Mouse (Mus musculus) forebrain, embryonic 16.5 days (tissue): ENCODE results near the gene Kank1. TPM values are rescaled to one million over a fixed set of nuclear protein-coding genes. Genes with fewer than 3 reads are reported as not detected.
A peak's percentile ranks its signal among the peaks of the same experiment; 100 is the strongest.
"Not testable (repeated sequence)": the region's sequence is repeated elsewhere in the genome, so short reads cannot be mapped to it uniquely, and the experiment has no call there.

ENCODE experiments used
- ATAC-seq: fragments of 200-750 bp; cut with Nextera tagmentation; 2 replicates; pipeline ENCODE4 v1.8.0; 2017; ENCODE audit warnings: mild to moderate bottlenecking, moderate library complexity
- H3K27ac ChIP-seq: fragments of 300-500 bp; sonication (generic); 2 replicates; pipeline ENCODE4 v1.5.1; 2014; ENCODE audit warnings: low read length, control low read depth
- H3K27me3 ChIP-seq: fragments of 300-500 bp; sonication (generic); replicated peaks from 2 replicates; pipeline ENCODE4 v1.6.1; 2014; ENCODE audit warnings: low read length; ENCODE audit not compliant: control insufficient read depth, insufficient read depth
- H3K36me3 ChIP-seq: fragments of 300-500 bp; sonication (generic); 2 replicates; pipeline ENCODE4 v1.6.1; 2014; ENCODE audit not compliant: control insufficient read depth, insufficient read depth
- H3K4me1 ChIP-seq: fragments of 300-500 bp; sonication (generic); replicated peaks from 2 replicates; pipeline ENCODE4 v1.6.1; 2014; ENCODE audit warnings: low read length; ENCODE audit not compliant: control insufficient read depth, insufficient read depth
- H3K4me2 ChIP-seq: fragments of 300-500 bp; sonication (generic); 2 replicates; pipeline ENCODE4 v1.6.1; 2014; ENCODE audit warnings: mild to moderate bottlenecking, low read length, control low read depth
- H3K4me3 ChIP-seq: fragments of 300-500 bp; sonication (generic); replicated peaks from 2 replicates; pipeline ENCODE4 v1.5.1; 2014; ENCODE audit warnings: mild to moderate bottlenecking, low read length, control low read depth
- H3K9ac ChIP-seq: fragments of 300-500 bp; sonication (generic); replicated peaks from 2 replicates; pipeline ENCODE4 v1.6.1; 2014; ENCODE audit warnings: low read depth, low read length, control low read depth
- H3K9me3 ChIP-seq: fragments of 300-500 bp; sonication (generic); 2 replicates; pipeline ENCODE4 v1.6.1; 2016; ENCODE audit warnings: low read length; ENCODE audit not compliant: control insufficient read depth
- WGBS: fragments of 180-500 bp; shearing (Covaris S2); extraction: QIAGEN DNeasy Blood & Tissue Kit; methylation state at CpG from one replicate; pipeline ENCODE4 v1.1.7; 2014; 5-methylcytosine and 5-hydroxymethylcytosine counted together
- polyA plus RNA-seq: library from polyadenylated mRNA; unstranded; fragments of >200 nt; fragmentation: Nextera tagmentation; extraction: Ambion mirVana; gene quantifications from 2 replicates; pipeline ENCODE4 v1.2.1, GENCODE M21; 2015

Kank1 gene
- polyA plus RNA-seq, 1 experiment from 2014 or later: 4.8 TPM

- H3K36me3 ChIP-seq: no peaks in the 10 kb centered on the region
- peak overlapping the region; percentile 11; the same call in 1 of the 2 replicates for H3K4me3 ChIP-seq
- H3K9ac ChIP-seq: no peak overlapping the region
- 33% methylated on average over 20 of the region's 20 CpGs for WGBS
- peak overlapping the region; percentile 44 for H3K4me2 ChIP-seq
- 0 out of 2 replicates have a peak, but pooled peaks cover 2% of the 10 kb centered on the region for H3K4me1 ChIP-seq
- no peak overlapping the region for H3K27ac ChIP-seq
- no peaks in the 10 kb centered on the region for H3K27me3 ChIP-seq
- H3K9me3 ChIP-seq: 0 out of 2 replicates have a peak, but pooled peaks cover 3% of the 10 kb centered on the region
- peak; percentile 79 for ATAC-seq
These were observed 225.0 kb downstream of the Kank1 start for GRCm38 (mm10) chr19:25461553-25462320.

GRCm38 (mm10) chr19:25475806-25476205 lies 239.0 kb downstream of the Kank1 start:
- not testable (repeated sequence) for H3K27ac ChIP-seq, H3K4me2 ChIP-seq, ATAC-seq, H3K4me1 ChIP-seq, H3K27me3 ChIP-seq, H3K36me3 ChIP-seq, H3K9ac ChIP-seq, H3K9me3 ChIP-seq, H3K4me3 ChIP-seq
- 61% methylated on average over 4 of the region's 4 CpGs for WGBS

DNA sequence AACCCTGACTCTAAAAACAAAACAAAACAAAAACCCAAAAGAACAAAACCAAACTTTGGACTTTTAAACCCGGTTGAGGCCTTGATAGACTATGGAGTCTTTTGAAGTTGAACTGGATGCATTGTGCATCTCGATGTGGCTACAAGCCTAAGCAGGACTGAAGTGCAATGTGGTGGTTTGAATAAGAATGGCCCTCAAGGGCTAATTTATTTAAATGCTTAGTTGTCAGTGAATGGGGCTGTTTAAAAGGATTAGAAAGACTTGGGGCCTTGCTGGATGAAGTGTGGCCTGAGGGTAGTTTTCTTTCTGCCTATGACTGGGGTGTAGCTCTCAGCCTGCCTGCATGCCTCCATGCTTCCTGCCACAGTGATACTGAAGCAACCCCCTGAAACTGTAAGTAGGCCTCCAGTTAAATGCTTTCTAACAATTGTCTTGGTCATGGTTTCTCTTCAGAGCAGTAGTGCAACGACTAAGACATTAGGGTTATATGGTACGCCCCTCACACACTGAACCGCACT lies 242.4 kb downstream of the Kank1 start:
- Histone ChIP-seq H3K4me1 (no peaks in the 10 kb centered on the region), H3K4me2 (no peak overlapping the region), H3K27ac (no peak overlapping the region), H3K36me3 (no peaks in the 10 kb centered on the region), H3K9ac (no peak overlapping the region), H3K4me3 (no peak overlapping the region), H3K27me3 (no peaks in the 10 kb centered on the region), H3K9me3 (no peaks in the 10 kb centered on the region; the same call in 1 of the 2 replicates)
- WGBS: 51% methylated on average over 5 of the region's 5 CpGs
- no peak for ATAC-seq

- no peak overlapping the region for H3K4me3 ChIP-seq
- no peak overlapping the region for H3K27ac ChIP-seq
- H3K4me2 ChIP-seq: no peak overlapping the region
- no peaks in the 10 kb centered on the region for H3K4me1 ChIP-seq
- WGBS: 84% methylated on average over 6 of the region's 6 CpGs
- no peak for ATAC-seq
- no peak overlapping the region for H3K9ac ChIP-seq
- H3K9me3 ChIP-seq: no peaks in the 10 kb centered on the region; the same call in 1 of the 2 replicates
- no peaks in the 10 kb centered on the region for H3K36me3 ChIP-seq
- no peaks in the 10 kb centered on the region for H3K27me3 ChIP-seq
These were observed 244.0 kb downstream of the Kank1 start for GRCm38 (mm10) chr19:25480820-25481219.

Other genes with a start within 250 kb of the Kank1 start
- 0.56 and 1.4 TPM in 2 replicates for gene Dock8, start 237.4 kb upstream of the Kank1 start, polyA plus RNA-seq